Mouse (Mus musculus): Measurements from ENCODE around the gene Lekr1.

DNA sequence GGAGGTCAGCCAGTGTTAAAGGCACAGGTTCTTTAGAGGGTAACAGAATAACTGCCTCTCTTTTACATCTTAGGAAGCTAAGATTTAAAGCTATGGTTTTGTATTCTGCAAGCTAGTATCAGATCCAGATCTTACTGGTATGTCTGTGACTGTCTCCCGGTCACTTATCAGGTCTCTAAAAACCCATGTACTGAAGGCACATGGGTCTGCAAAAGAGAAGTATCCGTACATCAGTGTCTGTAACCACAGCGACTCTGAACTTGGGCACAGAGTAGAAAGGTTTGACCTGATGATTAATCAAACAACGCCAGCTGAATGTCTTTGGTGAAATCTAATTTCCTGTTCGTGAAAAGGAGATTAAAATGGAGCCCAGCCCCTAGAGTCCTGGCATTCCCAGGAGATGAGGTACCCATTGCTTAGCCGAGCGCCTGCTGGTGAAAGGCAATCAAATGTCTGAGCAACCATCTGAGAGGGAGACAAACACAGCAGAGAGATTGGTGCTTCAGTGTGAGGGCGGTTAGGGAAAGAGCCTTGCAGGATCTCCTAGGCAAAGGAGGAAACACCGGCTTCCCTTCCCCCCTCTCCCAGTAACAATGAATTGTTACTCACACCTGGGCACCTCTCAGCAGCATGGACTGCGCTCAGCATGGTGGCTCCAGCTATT, 205.7 kb downstream of the Lekr1 start:
- TF ChIP-seq POLR2A (IDR thresholded peaks at IDR 0.05; ENCODE audit: insufficient read depth, low read depth, low read length) (no peak), CTCF (IDR thresholded peaks at IDR 0.05; ENCODE audit: insufficient read depth, low read depth, low read length) (no peak)

Measured in olfactory bulb, adult 2 months (tissue).